ENCODE assay signal across 16 mouse cellular contexts in genomic region chr1:168026481-168026880, GRCm38 (mm10).
DNase-seq lines count a peak whose midpoint lies in the region; ATAC-seq and TF ChIP-seq lines count a peak whose summit lies in the region.
"Had no signal": no experiment of that assay in that cellular context is flagged by ENCODE, and none has a peak within 500 bp of the region (broad histone marks: within the 10 kb centered on the region; RNA-seq: fewer than 3 reads in every experiment).

No protein-coding gene starts in this region.

- peak; percentile 22 for DNase-seq in limb, embryonic 11.5 days (ENCODE audit: low spot score)
- DNase-seq in limb, embryonic 10.5 days (ENCODE audit: low spot score), result no peak
- peak; percentile 22 for DNase-seq in embryo, embryonic 10.5 days (ENCODE audit: low spot score)
- DNase-seq in kidney, adult 9 months, result peak; percentile 72
- no peak for DNase-seq in T-cell, adult 2 months (ENCODE audit: low spot score)
- DNase-seq in layer of hippocampus, adult 2 months (ENCODE audit: low spot score in 2 of 2), result no peak
- DNase-seq: cerebellum, adult 11 months; gastrocnemius, postnatal 36 days; lung, postnatal 14 days had no signal

- H3K9ac ChIP-seq in limb, embryonic 11.5 days (ENCODE audit: low read length), result no peak overlapping the region
- no peak overlapping the region for H3K9ac ChIP-seq in liver, embryonic 15.5 days
- no peak overlapping the region for H3K9ac ChIP-seq in heart, embryonic 12.5 days
- H3K9ac ChIP-seq: embryonic facial prominence, embryonic 12.5 days; heart, embryonic 15.5 days; hindbrain, embryonic 13.5 days; midbrain, embryonic 13.5 days had no signal

- no peak overlapping the region for H3K4me3 ChIP-seq in limb, embryonic 11.5 days (ENCODE audit: low read depth, low read length)
- H3K4me3 ChIP-seq in limb, embryonic 10.5 days, result no peak overlapping the region
- H3K4me3 ChIP-seq in liver, embryonic 15.5 days (replicated peaks), result no peak overlapping the region
- H3K4me3 ChIP-seq in heart, embryonic 12.5 days, result no peak overlapping the region
- no peak overlapping the region for H3K4me3 ChIP-seq in layer of hippocampus, adult 2 months
- H3K4me3 ChIP-seq: embryonic facial prominence, embryonic 12.5 days; forebrain, embryonic 10.5 days; heart, embryonic 15.5 days; hindbrain, embryonic 13.5 days; midbrain, embryonic 13.5 days had no signal

- no peak overlapping the region for H3K4me2 ChIP-seq in limb, embryonic 11.5 days (ENCODE audit: low read depth, severe bottlenecking)
- no peak overlapping the region for H3K4me2 ChIP-seq in liver, embryonic 15.5 days
- H3K4me2 ChIP-seq in heart, embryonic 12.5 days, result no peak overlapping the region
- H3K4me2 ChIP-seq: embryonic facial prominence, embryonic 12.5 days; heart, embryonic 15.5 days; hindbrain, embryonic 13.5 days; midbrain, embryonic 13.5 days had no signal

- no peak overlapping the region for H3K27ac ChIP-seq in limb, embryonic 11.5 days (replicated peaks; ENCODE audit: low read depth, low read length)
- no peak overlapping the region for H3K27ac ChIP-seq in limb, embryonic 10.5 days
- no peak overlapping the region for H3K27ac ChIP-seq in liver, embryonic 15.5 days (replicated peaks)
- H3K27ac ChIP-seq in heart, embryonic 12.5 days (ENCODE audit: poor library complexity, severe bottlenecking), result no peak overlapping the region
- H3K27ac ChIP-seq in layer of hippocampus, adult 2 months, result no peak overlapping the region
- H3K27ac ChIP-seq: embryonic facial prominence, embryonic 12.5 days; heart, embryonic 15.5 days; hindbrain, embryonic 13.5 days; midbrain, embryonic 13.5 days had no signal

- WGBS in limb, embryonic 11.5 days, result 59% methylated on average over 3 of the region's 3 CpGs
- WGBS in limb, embryonic 10.5 days, result 76% methylated on average over 3 of the region's 3 CpGs
- WGBS in liver, embryonic 15.5 days (ENCODE audit: insufficient replicate concordance), result 57% methylated on average over 3 of the region's 3 CpGs
- 59% methylated on average over 3 of the region's 3 CpGs for WGBS in heart, embryonic 12.5 days

- peaks cover 2% of the 10 kb centered on the region; the same call in 1 of the 2 replicates for H3K4me1 ChIP-seq in limb, embryonic 11.5 days (ENCODE audit: control insufficient read depth, insufficient read depth, low read length)
- peaks cover 10% of the 10 kb centered on the region for H3K4me1 ChIP-seq in limb, embryonic 10.5 days
- no peaks in the 10 kb centered on the region for H3K4me1 ChIP-seq in liver, embryonic 15.5 days (replicated peaks)
- H3K4me1 ChIP-seq in heart, embryonic 12.5 days (replicated peaks), result 0 out of 2 replicates have a peak, but pooled peaks cover 4% of the 10 kb centered on the region
- H3K4me1 ChIP-seq: heart, embryonic 15.5 days; hindbrain, embryonic 13.5 days; midbrain, embryonic 13.5 days had no signal

- no peaks in the 10 kb centered on the region for H3K27me3 ChIP-seq in limb, embryonic 11.5 days (ENCODE audit: control insufficient read depth, insufficient read depth, low read length)
- H3K27me3 ChIP-seq in limb, embryonic 10.5 days (ENCODE audit: low read depth, poor library complexity, severe bottlenecking), result no peaks in the 10 kb centered on the region
- no peaks in the 10 kb centered on the region for H3K27me3 ChIP-seq in liver, embryonic 15.5 days
- no peaks in the 10 kb centered on the region for H3K27me3 ChIP-seq in heart, embryonic 12.5 days (replicated peaks)
- H3K27me3 ChIP-seq: embryonic facial prominence, embryonic 12.5 days; heart, embryonic 15.5 days; hindbrain, embryonic 13.5 days; midbrain, embryonic 13.5 days had no signal

- H3K36me3 ChIP-seq in limb, embryonic 11.5 days (ENCODE audit: control insufficient read depth, insufficient read depth, low read length), result no peaks in the 10 kb centered on the region
- H3K36me3 ChIP-seq in limb, embryonic 10.5 days, result no peaks in the 10 kb centered on the region
- no peaks in the 10 kb centered on the region for H3K36me3 ChIP-seq in liver, embryonic 15.5 days (replicated peaks)
- H3K36me3 ChIP-seq in heart, embryonic 12.5 days, result no peaks in the 10 kb centered on the region
- H3K36me3 ChIP-seq: embryonic facial prominence, embryonic 12.5 days; forebrain, embryonic 10.5 days; heart, embryonic 15.5 days; hindbrain, embryonic 13.5 days; midbrain, embryonic 13.5 days had no signal

- H3K9me3 ChIP-seq in limb, embryonic 11.5 days (ENCODE audit: control insufficient read depth, low read length), result no peaks in the 10 kb centered on the region
- H3K9me3 ChIP-seq in limb, embryonic 10.5 days (replicated peaks), result no peaks in the 10 kb centered on the region
- no peaks in the 10 kb centered on the region for H3K9me3 ChIP-seq in liver, embryonic 15.5 days (replicated peaks)
- H3K9me3 ChIP-seq in heart, embryonic 12.5 days (replicated peaks), result peaks cover 3% of the 10 kb centered on the region; the same call in 1 of the 2 replicates
- H3K9me3 ChIP-seq: embryonic facial prominence, embryonic 12.5 days; forebrain, embryonic 10.5 days; heart, embryonic 15.5 days; hindbrain, embryonic 13.5 days; midbrain, embryonic 13.5 days had no signal

- no peak for ATAC-seq in limb, embryonic 11.5 days (ENCODE audit: insufficient number of reproducible peaks, low FRiP score, low TSS enrichment, low read depth)
- ATAC-seq in liver, embryonic 15.5 days (ENCODE audit: insufficient read depth), result 0 out of 2 replicates have a peak, but pooled peaks have one; percentile 28
- no peak for ATAC-seq in heart, embryonic 12.5 days (ENCODE audit: insufficient number of reproducible peaks, low FRiP score)
- ATAC-seq: midbrain, embryonic 13.5 days had no signal

- no peak for TF ChIP-seq CTCF in layer of hippocampus, adult 2 months (conservative IDR thresholded peaks at IDR 0.05)

Comparison
In these comparisons a context has a peak if more than half of its experiments do, and no peak if none do; other contexts are left out.
1. DNase-seq: peak in limb, embryonic 11.5 days (single experiment), embryo, embryonic 10.5 days (single experiment) and kidney, adult 9 months (single experiment); none in limb, embryonic 10.5 days (single experiment), T-cell, adult 2 months (single experiment) and layer of hippocampus, adult 2 months (0 of 2).